Mouse (Mus musculus) lung, postnatal 0 days (tissue): ENCODE results near the gene Trim41.

Source experiments
- CTCF ChIP-seq: IDR thresholded peaks from 2 replicates; pipeline ENCODE4 v1.5.1; 2016; ENCODE audit warnings: antibody characterized with exemption, mild to moderate bottlenecking
- EP300 ChIP-seq: IDR thresholded peaks from 2 replicates; pipeline ENCODE4 v1.6.1; 2016; ENCODE audit warnings: antibody characterized with exemption, mild to moderate bottlenecking, control low read depth

GRCm38 (mm10) chr11:48807563-48808303 is 9.4 kb downstream of the Trim41 start:
- TF ChIP-seq CTCF (no peak), EP300 (no peak)
